Mouse (Mus musculus): ENCODE results near the gene Acap1. TPM values are rescaled to one million over a fixed set of nuclear protein-coding genes. Genes with fewer than 3 reads are reported as not detected.
"Not testable (repeated sequence)": the region's sequence is repeated elsewhere in the genome, so short reads cannot be mapped to it uniquely, and the experiment has no call there.

The Acap1 gene
- polyA plus RNA-seq, 1 experiment from 2014 or later: 19.9 TPM

GRCm38 (mm10) chr11:69935137-69935879, 40.0 kb upstream of the Acap1 start, which contains the start of gene Ybx2:
Ybx2 (plus strand) TSS chr11:69935796.
- peak; percentile 83 for ATAC-seq (replicated peaks; ENCODE audit: extremely low read depth, insufficient read depth, low FRiP score)
- Histone ChIP-seq H3K9me3 (replicated peaks; ENCODE audit: control insufficient read depth, low read length) (no peaks in the 10 kb centered on the region), H3K4me2 (ENCODE audit: low read depth, low read length) (peak within 1 kb of the TSS; percentile 100), H3K36me3 (ENCODE audit: control insufficient read depth, insufficient read depth) (no peaks in the 10 kb centered on the region), H3K4me3 (ENCODE audit: low read length) (peak within 1 kb of the TSS; percentile 65), H3K9ac (ENCODE audit: low read length) (peak within 1 kb of the TSS; percentile 66), H3K4me1 (ENCODE audit: control insufficient read depth, insufficient read depth, low read length) (peaks cover 33% of the 10 kb centered on the region), H3K27me3 (ENCODE audit: control insufficient read depth, insufficient read depth, low read length) (0 out of 2 replicates have a peak, but pooled peaks cover 6% of the 10 kb centered on the region), H3K27ac (ENCODE audit: low read length) (peak within 1 kb of the TSS; percentile 60)
- WGBS: 2% methylated on average over 57 of the region's 62 CpGs

GRCm38 (mm10) chr11:69934681-69935080, 39.3 kb upstream of the Acap1 start:
- Histone ChIP-seq H3K9me3 (replicated peaks; ENCODE audit: control insufficient read depth, low read length) (no peaks in the 10 kb centered on the region), H3K27ac (ENCODE audit: low read length) (no peak overlapping the region), H3K36me3 (ENCODE audit: control insufficient read depth, insufficient read depth) (no peaks in the 10 kb centered on the region), H3K4me1 (ENCODE audit: control insufficient read depth, insufficient read depth, low read length) (peaks cover 33% of the 10 kb centered on the region), H3K27me3 (ENCODE audit: control insufficient read depth, insufficient read depth, low read length) (0 out of 2 replicates have a peak, but pooled peaks cover 6% of the 10 kb centered on the region), H3K4me3 (ENCODE audit: low read length) (no peak overlapping the region), H3K4me2 (ENCODE audit: low read depth, low read length) (peak overlapping the region; percentile 64), H3K9ac (ENCODE audit: low read length) (no peak overlapping the region)
- ATAC-seq (replicated peaks; ENCODE audit: extremely low read depth, insufficient read depth, low FRiP score): no peak
- WGBS: 16% methylated on average over 6 of the region's 6 CpGs

- peaks cover 33% of the 10 kb centered on the region for H3K4me1 ChIP-seq (ENCODE audit: control insufficient read depth, insufficient read depth, low read length)
- peak; percentile 57 for ATAC-seq (replicated peaks; ENCODE audit: extremely low read depth, insufficient read depth, low FRiP score)
- under 1% methylated on average over 18 of the region's 18 CpGs for WGBS
Measured at GRCm38 (mm10) chr11:69934169-69934568, 38.8 kb upstream of the Acap1 start.

GRCm38 (mm10) chr11:69933066-69933465, 37.7 kb upstream of the Acap1 start:
- H3K27ac ChIP-seq (ENCODE audit: low read length): no peak overlapping the region; the same call in 1 of the 2 replicates
- H3K36me3 ChIP-seq (ENCODE audit: control insufficient read depth, insufficient read depth): no peaks in the 10 kb centered on the region
- ATAC-seq (replicated peaks; ENCODE audit: extremely low read depth, insufficient read depth, low FRiP score): no peak
- no peak overlapping the region for H3K4me2 ChIP-seq (ENCODE audit: low read depth, low read length)
- peaks cover 32% of the 10 kb centered on the region for H3K4me1 ChIP-seq (ENCODE audit: control insufficient read depth, insufficient read depth, low read length)
- no peak overlapping the region for H3K9ac ChIP-seq (ENCODE audit: low read length)
- no peak overlapping the region for H3K4me3 ChIP-seq (ENCODE audit: low read length)
- no peaks in the 10 kb centered on the region for H3K9me3 ChIP-seq (replicated peaks; ENCODE audit: control insufficient read depth, low read length)
- 0 out of 2 replicates have a peak, but pooled peaks cover 3% of the 10 kb centered on the region for H3K27me3 ChIP-seq (ENCODE audit: control insufficient read depth, insufficient read depth, low read length)
- WGBS: 64% methylated on average over 4 of the region's 4 CpGs

More at GRCm38 (mm10) chr11:69934169-69934568, 38.8 kb upstream of the Acap1 start:
- Histone ChIP-seq H3K9me3 (replicated peaks; ENCODE audit: control insufficient read depth, low read length) (no peaks in the 10 kb centered on the region), H3K27me3 (ENCODE audit: control insufficient read depth, insufficient read depth, low read length) (0 out of 2 replicates have a peak, but pooled peaks cover 6% of the 10 kb centered on the region), H3K36me3 (ENCODE audit: control insufficient read depth, insufficient read depth) (no peaks in the 10 kb centered on the region), H3K9ac (ENCODE audit: low read length) (no peak overlapping the region), H3K4me3 (ENCODE audit: low read length) (peak overlapping the region; percentile 38), H3K27ac (ENCODE audit: low read length) (no peak overlapping the region), H3K4me2 (ENCODE audit: low read depth, low read length) (peak overlapping the region; percentile 64)

GRCm38 (mm10) chr11:69932254-69932653, 36.9 kb upstream of the Acap1 start:
- 34% methylated on average over 3 of the region's 3 CpGs for WGBS
- Histone ChIP-seq H3K9ac (ENCODE audit: low read length) (no peak overlapping the region), H3K36me3 (ENCODE audit: control insufficient read depth, insufficient read depth) (no peaks in the 10 kb centered on the region)

GRCm38 (mm10) chr11:69931769-69932168, 36.4 kb upstream of the Acap1 start:
- Histone ChIP-seq H3K27me3 (ENCODE audit: control insufficient read depth, insufficient read depth, low read length) (0 out of 2 replicates have a peak, but pooled peaks cover 2% of the 10 kb centered on the region), H3K4me2 (ENCODE audit: low read depth, low read length) (no peak overlapping the region), H3K9me3 (replicated peaks; ENCODE audit: control insufficient read depth, low read length) (no peaks in the 10 kb centered on the region), H3K36me3 (ENCODE audit: control insufficient read depth, insufficient read depth) (no peaks in the 10 kb centered on the region), H3K4me3 (ENCODE audit: low read length) (no peak overlapping the region), H3K4me1 (ENCODE audit: control insufficient read depth, insufficient read depth, low read length) (peaks cover 19% of the 10 kb centered on the region), H3K9ac (ENCODE audit: low read length) (no peak overlapping the region), H3K27ac (ENCODE audit: low read length) (no peak overlapping the region)
- no peak for ATAC-seq (replicated peaks; ENCODE audit: extremely low read depth, insufficient read depth, low FRiP score)
- WGBS: 60% methylated on average over 8 of the region's 8 CpGs

More at GRCm38 (mm10) chr11:69932254-69932653, 36.9 kb upstream of the Acap1 start:
- H3K4me3 ChIP-seq (ENCODE audit: low read length): no peak overlapping the region
- 0 out of 2 replicates have a peak, but pooled peaks cover 2% of the 10 kb centered on the region for H3K27me3 ChIP-seq (ENCODE audit: control insufficient read depth, insufficient read depth, low read length)
- H3K9me3 ChIP-seq (replicated peaks; ENCODE audit: control insufficient read depth, low read length): no peaks in the 10 kb centered on the region
- H3K4me2 ChIP-seq (ENCODE audit: low read depth, low read length): no peak overlapping the region
- no peak overlapping the region for H3K27ac ChIP-seq (ENCODE audit: low read length)
- peaks cover 24% of the 10 kb centered on the region for H3K4me1 ChIP-seq (ENCODE audit: control insufficient read depth, insufficient read depth, low read length)
- ATAC-seq (replicated peaks; ENCODE audit: extremely low read depth, insufficient read depth, low FRiP score): no peak

- Histone ChIP-seq H3K9me3 (replicated peaks; ENCODE audit: control insufficient read depth, low read length) (no peaks in the 10 kb centered on the region), H3K4me3 (ENCODE audit: low read length) (no peak overlapping the region), H3K27ac (ENCODE audit: low read length) (peak overlapping the region; percentile 53; the same call in 1 of the 2 replicates), H3K4me2 (ENCODE audit: low read depth, low read length) (no peak overlapping the region), H3K36me3 (ENCODE audit: control insufficient read depth, insufficient read depth) (no peaks in the 10 kb centered on the region), H3K9ac (ENCODE audit: low read length) (no peak overlapping the region), H3K27me3 (ENCODE audit: control insufficient read depth, insufficient read depth, low read length) (0 out of 2 replicates have a peak, but pooled peaks cover 2% of the 10 kb centered on the region), H3K4me1 (ENCODE audit: control insufficient read depth, insufficient read depth, low read length) (peaks cover 12% of the 10 kb centered on the region)
- ATAC-seq (replicated peaks; ENCODE audit: extremely low read depth, insufficient read depth, low FRiP score): no peak
- 65% methylated on average over 3 of the region's 3 CpGs for WGBS
Measured at GRCm38 (mm10) chr11:69930967-69931537, 35.7 kb upstream of the Acap1 start.

GRCm38 (mm10) chr11:69930176-69930575, 34.8 kb upstream of the Acap1 start:
- not testable (repeated sequence) for H3K9ac ChIP-seq (ENCODE audit: low read length); ATAC-seq (replicated peaks; ENCODE audit: extremely low read depth, insufficient read depth, low FRiP score); H3K27ac ChIP-seq (ENCODE audit: low read length); H3K9me3 ChIP-seq (replicated peaks; ENCODE audit: control insufficient read depth, low read length); H3K27me3 ChIP-seq (ENCODE audit: control insufficient read depth, insufficient read depth, low read length); H3K4me2 ChIP-seq (ENCODE audit: low read depth, low read length); H3K4me1 ChIP-seq (ENCODE audit: control insufficient read depth, insufficient read depth, low read length); H3K36me3 ChIP-seq (ENCODE audit: control insufficient read depth, insufficient read depth); H3K4me3 ChIP-seq (ENCODE audit: low read length)
- 88% methylated on average over 8 of the region's 8 CpGs for WGBS

- Histone ChIP-seq H3K4me1 (ENCODE audit: control insufficient read depth, insufficient read depth, low read length) (peaks cover 4% of the 10 kb centered on the region), H3K27ac (ENCODE audit: low read length) (no peak overlapping the region), H3K36me3 (ENCODE audit: control insufficient read depth, insufficient read depth) (no peaks in the 10 kb centered on the region), H3K9me3 (replicated peaks; ENCODE audit: control insufficient read depth, low read length) (no peaks in the 10 kb centered on the region), H3K9ac (ENCODE audit: low read length) (no peak overlapping the region), H3K4me3 (ENCODE audit: low read length) (no peak overlapping the region), H3K27me3 (ENCODE audit: control insufficient read depth, insufficient read depth, low read length) (no peaks in the 10 kb centered on the region), H3K4me2 (ENCODE audit: low read depth, low read length) (no peak overlapping the region)
- no peak for ATAC-seq (replicated peaks; ENCODE audit: extremely low read depth, insufficient read depth, low FRiP score)
- WGBS: 36% methylated on average over 4 of the region's 4 CpGs
Measured at GRCm38 (mm10) chr11:69929712-69930111, 34.4 kb upstream of the Acap1 start.

All from heart, embryonic 16.5 days (tissue).